Mouse (Mus musculus): ENCODE measurements around the gene Tepsin. TPM values are rescaled to one million over a fixed set of nuclear protein-coding genes. Genes with fewer than 3 reads are reported as not detected.
A peak's percentile ranks its signal among the peaks of the same experiment; 100 is the strongest.

Gene Tepsin
- polyA plus RNA-seq, 1 experiment from 2014 or later, result 20.5 TPM

- H3K9ac ChIP-seq, result 0 out of 2 replicates have a peak overlapping the region, but pooled peaks have one; percentile 44
- no peak overlapping the region for H3K4me3 ChIP-seq
- H3K27ac ChIP-seq, result no peak overlapping the region
- ATAC-seq (ENCODE audit: insufficient number of reproducible peaks, insufficient read depth, low FRiP score, low TSS enrichment, low read depth), result no peak
- H3K9me3 ChIP-seq, result no peaks in the 10 kb centered on the region
- no peaks in the 10 kb centered on the region for H3K36me3 ChIP-seq
- H3K4me1 ChIP-seq, result peaks cover 19% of the 10 kb centered on the region
- H3K27me3 ChIP-seq, result peaks cover 13% of the 10 kb centered on the region
- WGBS, result 71% methylated on average over 7 of the region's 7 CpGs
- H3K4me2 ChIP-seq, result no peak overlapping the region
Observed at GRCm38 (mm10) chr11:120042141-120042838, 56.2 kb downstream of the Tepsin start.

GRCm38 (mm10) chr11:120041191-120042123 lies 57.1 kb downstream of the Tepsin start:
- Histone ChIP-seq H3K4me3 (no peak overlapping the region), H3K27ac (no peak overlapping the region), H3K4me2 (no peak overlapping the region), H3K9ac (no peak overlapping the region), H3K4me1 (peaks cover 15% of the 10 kb centered on the region), H3K9me3 (no peaks in the 10 kb centered on the region), H3K27me3 (peaks cover 8% of the 10 kb centered on the region), H3K36me3 (no peaks in the 10 kb centered on the region)
- no peak for ATAC-seq (ENCODE audit: insufficient number of reproducible peaks, insufficient read depth, low FRiP score, low TSS enrichment, low read depth)
- WGBS, result 60% methylated on average over 13 of the region's 13 CpGs

Small RNA genes within 50 kb of the gene (microRNA-seq; reads per million reads assigned to microRNA genes)
- not detected for gene Gm25948

Other genes with a start within 250 kb of the Tepsin start
- gene Chmp6, start 185.3 kb downstream of the Tepsin start, polyA plus RNA-seq (2015; fragmentation: Nextera tagmentation; extraction: Ambion mirVana), result 103 and 104 TPM in 2 replicates
- gene Baiap2, start 156.0 kb downstream of the Tepsin start, polyA plus RNA-seq (2015; fragmentation: Nextera tagmentation; extraction: Ambion mirVana), result 17.5 and 20.0 TPM in 2 replicates
- gene Aatk, start 51.6 kb downstream of the Tepsin start, polyA plus RNA-seq (2015; fragmentation: Nextera tagmentation; extraction: Ambion mirVana), result 3.6 and 3.7 TPM in 2 replicates
- gene Cep131, start 11.9 kb downstream of the Tepsin start, polyA plus RNA-seq (2015; fragmentation: Nextera tagmentation; extraction: Ambion mirVana), result 30.3 and 31.3 TPM in 2 replicates
- 76.5 and 79.2 TPM in 2 replicates for gene Ndufaf8, start 197 bp upstream of the Tepsin start, polyA plus RNA-seq (2015; fragmentation: Nextera tagmentation; extraction: Ambion mirVana)
- gene Slc38a10, start 52.6 kb upstream of the Tepsin start, polyA plus RNA-seq (2015; fragmentation: Nextera tagmentation; extraction: Ambion mirVana), result 92.9 and 94.5 TPM in 2 replicates
- gene Bahcc1, start 134.2 kb upstream of the Tepsin start, polyA plus RNA-seq (2015; fragmentation: Nextera tagmentation; extraction: Ambion mirVana), result 13.1 and 13.9 TPM in 2 replicates
- 2,524 and 2,741 TPM in 2 replicates for gene Actg1, start 249.8 kb upstream of the Tepsin start, polyA plus RNA-seq (2015; fragmentation: Nextera tagmentation; extraction: Ambion mirVana)